Mouse (Mus musculus) liver, adult 2 months (tissue): ENCODE data around the gene Kcnmb4.

Experiments used
- CTCF ChIP-seq: fragments of 200-500 bp; IDR thresholded peaks from 2 replicates; pipeline ENCODE4 v1.5.1; 2011; ENCODE audit warnings: low read depth, low read length, control low read depth
- POLR2A ChIP-seq: fragments of 200-500 bp; IDR thresholded peaks from 2 replicates; pipeline ENCODE4 v1.6.1; 2011; ENCODE audit warnings: low read length, control low read depth; ENCODE audit not compliant: insufficient read depth; ENCODE audit errors: extremely low read depth

GRCm38 (mm10) chr10:116393790-116394475 lies 79.7 kb downstream of the Kcnmb4 start:
- TF ChIP-seq CTCF (no peak), POLR2A (no peak)
